Mouse (Mus musculus) lung, postnatal 36 days (tissue): ENCODE data around the gene Vmn1r228.

Experiments
- DNase-seq: peaks from one replicate; pipeline ENCODE4 v3.0.0; 2022; ENCODE audit warnings: mixed read lengths

The Vmn1r228 gene

GRCm38 (mm10) chr17:20786057-20786456 is at the start of gene Vmn1r228:
Gene Vmn1r228 (minus strand): TSS chr17:20786157.
- DNase-seq, result no peak

- no peak for DNase-seq
Measured at GRCm38 (mm10) chr17:20811255-20811654, 25.3 kb upstream of the Vmn1r228 start, which contains the start of gene Vmn1r229. Gene Vmn1r229 (plus strand): TSS chr17:20811555.

GRCm38 (mm10) chr17:20729543-20729942 is 56.4 kb downstream of the Vmn1r228 start, which contains the start of gene Vmn1r227:
Gene Vmn1r227 (plus strand): TSS chr17:20729843.
- no peak for DNase-seq
